Mouse (Mus musculus) testis, adult 2 months (tissue): ENCODE measurements around the gene Ehf.

Experiments
- CTCF ChIP-seq: fragments of 200-500 bp; IDR thresholded peaks from 2 replicates; pipeline ENCODE4 v1.5.1; 2012; ENCODE audit warnings: low read depth, mild to moderate bottlenecking, inconsistent platforms, low read length, moderate library complexity; ENCODE audit not compliant: control insufficient read depth, insufficient read depth, insufficient replicate concordance
- POLR2A ChIP-seq: fragments of 200-500 bp; IDR thresholded peaks from 2 replicates; pipeline ENCODE4 v1.6.1; 2012; ENCODE audit warnings: low read depth, mild to moderate bottlenecking, inconsistent platforms, low read length, moderate library complexity; ENCODE audit not compliant: control insufficient read depth

GRCm38 (mm10) chr2:103303132-103303531 is at the start of gene Ehf:
- no peak for TF ChIP-seq CTCF
- no peak for TF ChIP-seq POLR2A
